Mouse (Mus musculus): ENCODE measurements around the gene Gm49380.

DNA sequence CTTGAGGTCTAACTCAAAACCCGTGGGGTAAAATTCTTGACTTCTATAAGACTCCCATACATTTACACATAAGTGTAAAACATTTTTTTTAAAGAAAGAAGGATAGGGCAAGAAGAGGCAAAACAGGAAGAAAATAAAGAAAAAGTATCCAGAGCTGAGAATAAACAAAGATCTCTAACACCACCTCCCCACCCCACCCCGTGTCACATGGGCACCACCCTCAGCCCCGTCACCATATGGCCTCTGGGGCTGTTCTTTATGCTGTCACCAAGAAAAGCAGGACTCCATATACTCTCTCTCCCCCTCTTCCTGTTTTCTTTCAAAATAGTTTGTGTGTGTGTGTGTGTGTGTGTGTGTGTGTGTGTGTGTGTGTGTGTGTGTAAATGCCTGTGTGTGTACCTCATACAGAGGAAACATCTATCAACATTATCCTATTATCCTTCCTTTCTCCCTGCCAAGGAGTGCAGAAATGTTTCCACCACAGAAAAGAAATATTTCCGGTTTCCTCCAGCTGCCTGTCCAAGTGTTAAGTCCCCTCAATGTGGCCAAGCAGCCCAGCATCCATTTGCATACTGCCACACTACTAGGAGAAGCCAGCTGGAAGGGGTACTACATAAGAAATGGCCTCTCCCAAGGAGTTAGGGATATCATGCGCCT, 83.6 kb downstream of the Gm49380 start:
- TF ChIP-seq CTCF (IDR thresholded peaks at IDR 0.05; ENCODE audit: control insufficient read depth, insufficient read depth, insufficient replicate concordance, low read depth, low read length), result no peak
- TF ChIP-seq POLR2A (IDR thresholded peaks at IDR 0.05; ENCODE audit: control insufficient read depth, low read depth, low read length), result no peak

Data from testis, adult 2 months (tissue).